Mouse (Mus musculus) brown adipose tissue, adult 24 weeks (tissue): Measurements from ENCODE around the gene Pcbd1. TPM values are rescaled to one million over a fixed set of nuclear protein-coding genes. Genes with fewer than 3 reads are reported as not detected.
"Not testable (repeated sequence)": the region's sequence is repeated elsewhere in the genome, so short reads cannot be mapped to it uniquely, and the experiment has no call there.

Source experiments
- H3K27ac ChIP-seq: fragments of 200-500 bp; replicated peaks from 2 replicates; pipeline ENCODE4 v1.5.1; 2012; ENCODE audit warnings: low read depth, mild to moderate bottlenecking, low read length
- H3K4me1 ChIP-seq: fragments of 200-500 bp; 2 replicates; pipeline ENCODE4 v1.6.1; 2012; ENCODE audit warnings: low read length, mixed read lengths; ENCODE audit not compliant: control insufficient read depth, insufficient read depth, insufficient read length
- H3K4me3 ChIP-seq: fragments of 200-500 bp; 2 replicates; pipeline ENCODE4 v1.5.1; 2012; ENCODE audit warnings: low read depth, mild to moderate bottlenecking, low read length, moderate library complexity; ENCODE audit not compliant: insufficient read depth
- polyA plus RNA-seq: library from polyadenylated mRNA; stranded (reverse); fragments of >200 nt; gene quantifications from 2 replicates; pipeline ENCODE4 v1.2.4, GENCODE M21; 2012; ENCODE audit not compliant: missing spikeins, insufficient read depth, insufficient read length

Pcbd1 gene
- polyA plus RNA-seq, 1 experiment = 3.1 TPM

- Histone ChIP-seq H3K27ac (no peak overlapping the region), H3K4me1 (peaks cover 3% of the 10 kb centered on the region; the same call in 1 of the 2 replicates), H3K4me3 (no peak overlapping the region)
Measured at GRCm38 (mm10) chr10:61075607-61076006, 13.5 kb upstream of the Pcbd1 start.

GRCm38 (mm10) chr10:61080227-61080930 is 8.8 kb upstream of the Pcbd1 start:
- Histone ChIP-seq H3K4me1 (peaks cover 3% of the 10 kb centered on the region; the same call in 1 of the 2 replicates), H3K4me3 (no peak overlapping the region), H3K27ac (no peak overlapping the region)

GRCm38 (mm10) chr10:61080931-61081255 is 8.2 kb upstream of the Pcbd1 start:
- no peak overlapping the region for H3K27ac ChIP-seq
- H3K4me1 ChIP-seq = peaks cover 3% of the 10 kb centered on the region; the same call in 1 of the 2 replicates
- no peak overlapping the region for H3K4me3 ChIP-seq

GRCm38 (mm10) chr10:61085364-61085763 is 3.8 kb upstream of the Pcbd1 start:
- Histone ChIP-seq H3K4me3 (no peak overlapping the region), H3K4me1 (peaks cover 3% of the 10 kb centered on the region; the same call in 1 of the 2 replicates), H3K27ac (no peak overlapping the region)

- H3K27ac ChIP-seq = no peak overlapping the region
- no peak overlapping the region for H3K4me3 ChIP-seq
- H3K4me1 ChIP-seq = peaks cover 3% of the 10 kb centered on the region; the same call in 1 of the 2 replicates
Measured at GRCm38 (mm10) chr10:61086502-61086901, 2.6 kb upstream of the Pcbd1 start.

- Histone ChIP-seq H3K27ac (no peak overlapping the region), H3K4me3 (no peak overlapping the region), H3K4me1 (peaks cover 3% of the 10 kb centered on the region; the same call in 1 of the 2 replicates)
Measured at GRCm38 (mm10) chr10:61088468-61088867, 663 bp upstream of the Pcbd1 start.

GRCm38 (mm10) chr10:61091866-61092265 is 2.7 kb downstream of the Pcbd1 start:
- no peak overlapping the region for H3K27ac ChIP-seq
- no peak overlapping the region for H3K4me3 ChIP-seq
- H3K4me1 ChIP-seq = peaks cover 3% of the 10 kb centered on the region; the same call in 1 of the 2 replicates

GRCm38 (mm10) chr10:61103564-61104114 is 14.5 kb downstream of the Pcbd1 start:
- no peak overlapping the region for H3K4me3 ChIP-seq
- no peak overlapping the region for H3K27ac ChIP-seq
- H3K4me1 ChIP-seq = no peaks in the 10 kb centered on the region

GRCm38 (mm10) chr10:61114246-61114720 is 25.2 kb downstream of the Pcbd1 start:
- H3K27ac ChIP-seq = no peak overlapping the region
- H3K4me1 ChIP-seq = no peaks in the 10 kb centered on the region
- no peak overlapping the region for H3K4me3 ChIP-seq

- H3K27ac ChIP-seq, H3K4me1 ChIP-seq, H3K4me3 ChIP-seq: not testable (repeated sequence)
Measured at GRCm38 (mm10) chr10:61121732-61122131, 32.6 kb downstream of the Pcbd1 start.

- H3K4me1 ChIP-seq = no peaks in the 10 kb centered on the region
- H3K27ac ChIP-seq = no peak overlapping the region
- no peak overlapping the region for H3K4me3 ChIP-seq
Measured at GRCm38 (mm10) chr10:61123276-61123913, 34.3 kb downstream of the Pcbd1 start.

GRCm38 (mm10) chr10:61124462-61124861 is 35.3 kb downstream of the Pcbd1 start:
- Histone ChIP-seq H3K4me3 (no peak overlapping the region), H3K27ac (no peak overlapping the region), H3K4me1 (no peaks in the 10 kb centered on the region)

GRCm38 (mm10) chr10:61128701-61129365 is 39.7 kb downstream of the Pcbd1 start:
- Histone ChIP-seq H3K4me3 (no peak overlapping the region), H3K27ac (no peak overlapping the region), H3K4me1 (peaks cover 2% of the 10 kb centered on the region; the same call in 1 of the 2 replicates)

- no peak overlapping the region for H3K4me3 ChIP-seq
- no peak overlapping the region for H3K27ac ChIP-seq
- peaks cover 2% of the 10 kb centered on the region; the same call in 1 of the 2 replicates for H3K4me1 ChIP-seq
Measured at GRCm38 (mm10) chr10:61130959-61131358, 41.8 kb downstream of the Pcbd1 start.

GRCm38 (mm10) chr10:61134041-61134440 is 44.9 kb downstream of the Pcbd1 start:
- Histone ChIP-seq H3K27ac (no peak overlapping the region), H3K4me3 (no peak overlapping the region), H3K4me1 (peaks cover 2% of the 10 kb centered on the region; the same call in 1 of the 2 replicates)
